Mouse (Mus musculus): ENCODE measurements around the gene Hmgn1. TPM values are rescaled to one million over a fixed set of nuclear protein-coding genes. Genes with fewer than 3 reads are reported as not detected.

Gene Hmgn1
- total and polyA plus RNA-seq, 2 experiments from 2014 or later, result 166 to 241 TPM

DNA sequence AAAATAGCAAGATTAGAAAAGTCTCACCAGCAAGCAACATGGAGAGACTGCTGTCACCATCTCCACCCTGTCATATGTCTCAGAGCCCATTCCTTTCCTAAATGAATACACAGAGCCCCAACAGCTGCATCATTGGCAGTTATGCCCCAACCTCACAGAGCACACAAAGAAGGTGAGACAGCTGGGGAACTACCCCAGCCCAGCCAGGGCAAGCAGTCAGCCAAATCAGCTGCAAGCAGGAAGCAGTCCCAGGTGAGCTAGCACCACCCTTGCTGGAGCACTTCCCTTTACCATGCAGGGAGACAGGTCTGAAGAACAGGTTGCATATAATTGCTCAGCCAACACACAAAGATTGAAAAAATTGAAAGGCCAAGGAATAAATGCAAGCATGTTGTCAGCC lies 41.9 kb downstream of the Hmgn1 start:
- Histone ChIP-seq H3K4me3 (ENCODE audit: low read depth, low read length) (no peak overlapping the region), H3K4me1 (ENCODE audit: insufficient read depth) (no peaks in the 10 kb centered on the region; the same call in 1 of the 2 replicates), H3K36me3 (ENCODE audit: insufficient read depth) (0 out of 2 replicates have a peak, but pooled peaks cover 2% of the 10 kb centered on the region), H3K27ac (ENCODE audit: low read depth, low read length) (no peak overlapping the region), H3K4me2 (ENCODE audit: low read depth) (no peak overlapping the region), H3K27me3 (ENCODE audit: insufficient read depth, low read length) (no peaks in the 10 kb centered on the region), H3K9me3 (ENCODE audit: low read length) (no peaks in the 10 kb centered on the region), H3K9ac (no peak overlapping the region)
- TF ChIP-seq CTCF (IDR thresholded peaks at IDR 0.05; ENCODE audit: low read depth), result no peak
- no peak for DNase-seq
- no peak for ATAC-seq

DNA sequence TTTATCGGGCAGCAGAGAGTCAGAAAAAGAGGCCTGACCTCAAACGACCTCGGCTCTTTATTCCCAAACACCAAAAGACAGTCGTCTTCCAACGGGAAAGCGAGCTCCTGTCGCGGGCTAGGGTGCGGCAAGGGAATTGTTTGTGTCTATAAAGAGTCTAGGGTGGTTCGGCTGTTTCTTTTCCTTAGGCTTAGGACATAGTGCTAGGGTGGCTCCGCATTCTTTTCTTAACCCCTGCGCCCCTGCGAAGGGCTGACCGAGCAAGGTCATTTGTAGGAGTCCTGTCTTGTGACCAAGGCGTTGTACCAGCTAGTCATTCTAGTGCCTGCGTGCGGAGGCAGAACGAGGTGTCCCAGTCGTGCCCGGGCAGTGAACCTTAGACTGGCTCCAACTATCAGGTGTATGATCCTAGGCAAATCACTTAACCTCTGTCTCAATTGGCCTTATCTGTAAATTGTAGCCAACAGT lies 44.3 kb downstream of the Hmgn1 start:
- Histone ChIP-seq H3K27ac (ENCODE audit: low read depth, low read length) (peak overlapping the region; percentile 96), H3K9ac (peak overlapping the region; percentile 99), H3K4me2 (ENCODE audit: low read depth) (peak overlapping the region; percentile 60), H3K4me3 (ENCODE audit: low read depth, low read length) (peak overlapping the region; percentile 95), H3K36me3 (ENCODE audit: insufficient read depth) (peaks cover 23% of the 10 kb centered on the region; the same call in 1 of the 2 replicates), H3K27me3 (ENCODE audit: insufficient read depth, low read length) (no peaks in the 10 kb centered on the region), H3K4me1 (ENCODE audit: insufficient read depth) (no peaks in the 10 kb centered on the region; the same call in 1 of the 2 replicates), H3K9me3 (ENCODE audit: low read length) (no peaks in the 10 kb centered on the region)
- no peak for DNase-seq
- WGBS, result 7% methylated on average over 20 of the region's 20 CpGs
- peak; percentile 2; the same call in 1 of the 2 replicates for ATAC-seq
- no peak for TF ChIP-seq CTCF (IDR thresholded peaks at IDR 0.05; ENCODE audit: low read depth)

DNA sequence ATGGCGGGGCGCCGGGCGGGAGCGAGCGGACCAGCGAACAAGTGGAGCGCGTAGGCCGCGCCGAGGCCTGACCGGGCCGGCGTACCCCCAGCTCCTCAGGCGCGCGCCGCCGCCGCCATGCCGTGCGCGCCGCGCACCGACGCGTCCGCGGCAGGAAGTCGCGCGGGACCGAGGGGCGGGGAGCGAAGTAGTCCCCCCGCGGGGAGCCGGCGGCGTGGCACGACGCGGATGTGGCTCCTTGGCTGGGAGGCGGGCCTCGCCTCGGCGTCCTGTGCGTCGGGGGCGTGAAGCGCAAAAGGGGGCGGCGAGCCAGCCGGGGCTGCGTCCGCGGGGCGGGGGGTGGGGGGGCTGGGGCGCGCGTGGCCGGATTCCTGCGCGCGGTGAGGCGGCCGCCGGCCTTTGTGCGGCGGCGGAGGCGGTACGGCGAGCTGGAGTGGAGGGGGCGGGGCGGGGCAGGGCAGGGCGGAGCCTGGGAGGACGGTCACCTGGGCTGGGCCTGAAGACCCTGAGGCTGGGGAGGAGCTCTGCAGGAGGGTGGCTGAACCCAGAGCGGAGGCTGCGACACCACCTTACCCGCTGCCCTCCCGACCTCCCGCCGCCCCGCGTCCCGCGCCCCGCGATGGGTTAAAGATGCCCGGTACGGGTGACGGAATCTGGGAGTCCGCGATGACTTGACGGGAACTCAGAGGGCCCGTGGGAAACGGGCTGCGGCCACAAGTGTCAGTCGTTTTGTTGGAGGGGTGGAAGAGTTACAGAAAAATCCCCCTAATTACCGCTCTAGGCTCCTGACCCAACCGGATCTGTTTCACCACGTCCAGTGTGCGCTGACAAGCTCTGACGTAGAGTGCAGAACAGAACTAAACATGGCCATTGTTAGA lies 45.0 kb downstream of the Hmgn1 start, which contains the start of gene Brwd1:
Brwd1 (minus strand) TSS at position 226 of the 878 bp plus-strand sequence.
- 3% methylated on average over 70 of the region's 107 CpGs for WGBS
- Histone ChIP-seq H3K9ac (peak within 1 kb of the TSS; percentile 99), H3K27me3 (ENCODE audit: insufficient read depth, low read length) (no peaks in the 10 kb centered on the region), H3K36me3 (ENCODE audit: insufficient read depth) (peaks cover 23% of the 10 kb centered on the region; the same call in 1 of the 2 replicates), H3K9me3 (ENCODE audit: low read length) (no peaks in the 10 kb centered on the region), H3K27ac (ENCODE audit: low read depth, low read length) (peak within 1 kb of the TSS; percentile 96), H3K4me2 (ENCODE audit: low read depth) (peak within 1 kb of the TSS; percentile 60), H3K4me1 (ENCODE audit: insufficient read depth) (no peaks in the 10 kb centered on the region; the same call in 1 of the 2 replicates), H3K4me3 (ENCODE audit: low read depth, low read length) (peak within 1 kb of the TSS; percentile 95)
- ATAC-seq (peak; percentile 81), DNase-seq (peak; percentile 96)
- TF ChIP-seq CTCF (IDR thresholded peaks at IDR 0.05; ENCODE audit: low read depth), result no peak

DNA sequence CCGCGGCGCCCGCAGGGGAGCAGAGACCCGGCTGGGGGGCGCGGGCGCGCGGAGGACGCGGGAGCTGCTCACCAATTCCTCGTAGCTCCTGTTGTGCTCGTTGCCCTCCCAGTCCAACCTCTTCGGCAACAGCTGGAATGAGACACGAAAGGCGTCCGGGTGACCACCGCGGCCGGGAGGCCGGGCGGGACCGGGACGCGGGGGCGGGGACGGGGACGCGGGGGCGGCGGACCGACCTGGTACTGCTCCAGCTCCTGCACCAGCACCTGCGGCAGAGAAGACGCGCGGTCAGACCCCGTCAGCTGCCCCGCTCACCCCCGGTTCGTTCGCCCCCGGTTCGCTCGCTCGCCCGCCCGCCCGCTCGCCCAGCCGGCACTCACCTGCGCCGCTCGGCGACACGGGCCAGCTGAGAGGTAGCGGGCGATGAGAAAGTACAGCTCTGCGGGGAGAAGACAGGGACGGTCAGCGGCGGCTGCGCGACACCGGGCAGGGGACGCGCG lies 45.7 kb downstream of the Hmgn1 start:
- WGBS, result 0% methylated on average over 61 of the region's 68 CpGs
- peak; percentile 50 for ATAC-seq
- no peaks in the 10 kb centered on the region; the same call in 1 of the 2 replicates for H3K4me1 ChIP-seq (ENCODE audit: insufficient read depth)
- H3K27ac ChIP-seq (ENCODE audit: low read depth, low read length), result peak overlapping the region; percentile 96
- H3K9ac ChIP-seq, result peak overlapping the region; percentile 99
- H3K36me3 ChIP-seq (ENCODE audit: insufficient read depth), result peaks cover 23% of the 10 kb centered on the region; the same call in 1 of the 2 replicates
- DNase-seq, result no peak
- no peaks in the 10 kb centered on the region for H3K27me3 ChIP-seq (ENCODE audit: insufficient read depth, low read length)
- peak overlapping the region; percentile 60 for H3K4me2 ChIP-seq (ENCODE audit: low read depth)
- no peaks in the 10 kb centered on the region for H3K9me3 ChIP-seq (ENCODE audit: low read length)
- no peak for TF ChIP-seq CTCF (IDR thresholded peaks at IDR 0.05; ENCODE audit: low read depth)
- H3K4me3 ChIP-seq (ENCODE audit: low read depth, low read length), result peak overlapping the region; percentile 95

GRCm38 (mm10) chr16:96081331-96081730 lies 46.2 kb downstream of the Hmgn1 start:
- TF ChIP-seq CTCF (IDR thresholded peaks at IDR 0.05; ENCODE audit: low read depth), result no peak
- WGBS, result under 1% methylated on average over 19 of the region's 28 CpGs

GRCm38 (mm10) chr16:96080524-96080923 lies 47.0 kb downstream of the Hmgn1 start:
- Histone ChIP-seq H3K4me2 (ENCODE audit: low read depth) (peak overlapping the region; percentile 60; the same call in 1 of the 2 replicates), H3K9me3 (ENCODE audit: low read length) (no peaks in the 10 kb centered on the region)

More at GRCm38 (mm10) chr16:96081331-96081730, 46.2 kb downstream of the Hmgn1 start:
- H3K9ac ChIP-seq, result peak overlapping the region; percentile 99
- no peaks in the 10 kb centered on the region; the same call in 1 of the 2 replicates for H3K4me1 ChIP-seq (ENCODE audit: insufficient read depth)
- H3K4me2 ChIP-seq (ENCODE audit: low read depth), result peak overlapping the region; percentile 60
- DNase-seq, result peak; percentile 95
- peak overlapping the region; percentile 96 for H3K27ac ChIP-seq (ENCODE audit: low read depth, low read length)
- peaks cover 23% of the 10 kb centered on the region; the same call in 1 of the 2 replicates for H3K36me3 ChIP-seq (ENCODE audit: insufficient read depth)
- ATAC-seq, result peak; percentile 86
- H3K4me3 ChIP-seq (ENCODE audit: low read depth, low read length), result peak overlapping the region; percentile 95
- H3K27me3 ChIP-seq (ENCODE audit: insufficient read depth, low read length), result no peaks in the 10 kb centered on the region
- no peaks in the 10 kb centered on the region for H3K9me3 ChIP-seq (ENCODE audit: low read length)

More at GRCm38 (mm10) chr16:96080524-96080923, 47.0 kb downstream of the Hmgn1 start:
- peaks cover 23% of the 10 kb centered on the region; the same call in 1 of the 2 replicates for H3K36me3 ChIP-seq (ENCODE audit: insufficient read depth)
- no peak overlapping the region for H3K4me3 ChIP-seq (ENCODE audit: low read depth, low read length)
- no peak overlapping the region for H3K27ac ChIP-seq (ENCODE audit: low read depth, low read length)
- 83% methylated on average over 7 of the region's 7 CpGs for WGBS
- H3K4me1 ChIP-seq (ENCODE audit: insufficient read depth), result no peaks in the 10 kb centered on the region; the same call in 1 of the 2 replicates
- H3K27me3 ChIP-seq (ENCODE audit: insufficient read depth, low read length), result no peaks in the 10 kb centered on the region
- ATAC-seq, result no peak
- no peak for TF ChIP-seq CTCF (IDR thresholded peaks at IDR 0.05; ENCODE audit: low read depth)
- no peak for DNase-seq
- no peak overlapping the region for H3K9ac ChIP-seq

Other genes with a start within 250 kb of the Hmgn1 start
- 35.2 and 49.2 TPM in 2 replicates for gene Psmg1, start 136.8 kb downstream of the Hmgn1 start, total RNA-seq (2014; rRNA removed)
- gene Psmg1, start 136.8 kb downstream of the Hmgn1 start, polyA plus RNA-seq (2015; fragmentation: Nextera tagmentation; extraction: Ambion mirVana), result 54.0 and 59.1 TPM in 2 replicates
- gene Brwd1, start 45.2 kb downstream of the Hmgn1 start, total RNA-seq (2014; rRNA removed), result 151 and 196 TPM in 2 replicates
- 122 and 145 TPM in 2 replicates for gene Brwd1, start 45.2 kb downstream of the Hmgn1 start, polyA plus RNA-seq (2015; fragmentation: Nextera tagmentation; extraction: Ambion mirVana)
- gene Wrb, start 17.7 kb upstream of the Hmgn1 start, total RNA-seq (2014; rRNA removed), result 178 and 180 TPM in 2 replicates
- gene Wrb, start 17.7 kb upstream of the Hmgn1 start, polyA plus RNA-seq (2015; fragmentation: Nextera tagmentation; extraction: Ambion mirVana), result 157 and 193 TPM in 2 replicates
- 2.8 and 3.9 TPM in 2 replicates for gene Lca5l, start 64.5 kb upstream of the Hmgn1 start, total RNA-seq (2014; rRNA removed)
- 1.4 and 2.1 TPM in 2 replicates for gene Lca5l, start 64.5 kb upstream of the Hmgn1 start, polyA plus RNA-seq (2015; fragmentation: Nextera tagmentation; extraction: Ambion mirVana)
- 0.69 and 0.86 TPM in 2 replicates for gene Sh3bgr, start 72.7 kb upstream of the Hmgn1 start, total RNA-seq (2014; rRNA removed)
- 3.1 and 3.2 TPM in 2 replicates for gene Sh3bgr, start 72.7 kb upstream of the Hmgn1 start, polyA plus RNA-seq (2015; fragmentation: Nextera tagmentation; extraction: Ambion mirVana)
- gene B3galt5, start 108.1 kb upstream of the Hmgn1 start, total RNA-seq (2014; rRNA removed), result 4.1 and 5.5 TPM in 2 replicates
- 1.9 and 3.6 TPM in 2 replicates for gene B3galt5, start 108.1 kb upstream of the Hmgn1 start, polyA plus RNA-seq (2015; fragmentation: Nextera tagmentation; extraction: Ambion mirVana)